Mouse (Mus musculus): ENCODE data around the gene Asb11.

The Asb11 gene

DNA sequence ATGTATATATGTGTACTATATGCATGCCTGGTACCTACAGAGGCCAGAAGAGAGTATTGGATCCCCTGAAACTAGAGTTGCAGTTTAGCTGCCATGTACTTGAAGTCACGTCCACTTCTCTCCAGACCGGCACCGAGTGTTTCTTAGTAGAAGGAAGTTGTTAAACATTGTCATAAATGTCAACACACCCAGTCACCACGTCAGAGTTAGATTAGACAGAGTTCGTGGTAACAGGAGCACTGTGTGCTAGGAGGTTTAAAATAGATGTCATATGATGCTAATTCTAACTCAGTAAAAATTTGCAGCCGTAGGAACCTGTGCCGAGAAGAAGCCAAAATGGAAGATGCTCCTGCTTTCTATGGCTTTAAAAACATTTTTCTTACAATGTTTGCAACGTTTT lies at the start of gene Asb11:
Gene Asb11 (plus strand): TSS at position 286 of the 400 bp plus-strand sequence.
- DNase-seq (ENCODE audit: low read depth, low spot score): no peak

DNA sequence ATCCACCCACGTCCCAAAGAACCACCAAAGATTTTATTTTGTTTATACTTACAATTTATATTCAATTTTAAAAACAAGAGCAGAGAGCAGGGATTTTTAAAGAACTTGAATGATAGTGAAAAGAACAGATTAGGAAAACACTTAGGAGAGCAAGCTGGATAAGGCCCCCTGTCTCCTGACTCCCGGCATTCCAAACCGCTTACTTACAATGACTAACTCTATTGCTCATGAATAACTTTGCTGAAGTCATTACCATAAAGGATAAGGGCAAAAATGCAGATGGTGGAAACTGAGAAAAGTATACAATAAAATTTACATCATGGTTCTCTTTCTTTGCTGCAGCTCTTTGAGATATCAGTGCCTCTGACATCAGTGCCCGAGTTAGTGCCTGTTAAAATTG lies 42.7 kb upstream of the Asb11 start:
- DNase-seq (ENCODE audit: low read depth, low spot score): no peak

DNA sequence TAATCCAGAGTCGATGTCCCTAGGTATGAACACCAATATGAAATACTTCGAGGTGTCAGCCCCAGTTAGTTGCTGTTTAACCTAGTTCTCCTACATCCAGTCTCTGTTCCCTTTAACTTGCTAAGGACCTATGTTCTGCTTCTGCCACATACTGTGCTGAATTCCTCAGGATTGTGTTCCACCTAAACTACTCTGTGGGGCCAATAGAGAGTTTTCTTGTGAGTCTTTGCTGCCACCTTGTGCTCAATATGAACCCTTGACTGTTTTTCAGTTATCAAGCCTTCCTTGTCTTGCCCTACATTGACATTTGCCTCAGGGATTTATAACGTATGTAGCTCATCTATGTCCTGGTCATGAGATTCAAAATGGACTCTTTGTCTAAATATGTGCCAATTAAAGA lies 38.3 kb upstream of the Asb11 start:
- DNase-seq (ENCODE audit: low read depth, low spot score): no peak

DNA sequence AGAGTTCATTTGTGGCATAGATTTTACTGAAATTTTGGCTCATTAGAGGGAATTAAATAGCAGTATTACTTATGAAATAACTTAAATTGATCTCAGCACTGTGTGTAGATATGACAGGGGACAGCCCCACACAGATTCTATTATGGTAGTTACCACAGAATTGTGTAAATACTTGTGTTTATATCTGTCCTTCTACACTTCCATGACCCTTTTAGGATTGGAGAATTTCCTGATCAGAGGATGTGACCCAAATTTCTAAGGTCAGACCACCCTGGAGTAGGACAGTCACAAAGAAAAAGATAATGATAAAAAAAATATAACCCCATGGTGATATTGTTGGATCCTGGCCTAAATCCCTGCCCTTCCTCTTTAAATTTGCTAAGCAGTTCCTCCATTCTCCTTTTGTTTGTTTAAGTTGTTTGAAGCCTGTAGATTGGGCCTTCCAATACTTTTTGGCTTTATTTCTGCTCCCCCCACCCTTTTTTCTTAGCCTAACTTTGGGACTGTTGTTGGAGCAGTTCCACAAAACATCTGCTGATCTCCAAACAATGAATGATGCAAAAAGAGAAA lies 31.6 kb upstream of the Asb11 start:
- no peak for DNase-seq (ENCODE audit: low read depth, low spot score)

DNA sequence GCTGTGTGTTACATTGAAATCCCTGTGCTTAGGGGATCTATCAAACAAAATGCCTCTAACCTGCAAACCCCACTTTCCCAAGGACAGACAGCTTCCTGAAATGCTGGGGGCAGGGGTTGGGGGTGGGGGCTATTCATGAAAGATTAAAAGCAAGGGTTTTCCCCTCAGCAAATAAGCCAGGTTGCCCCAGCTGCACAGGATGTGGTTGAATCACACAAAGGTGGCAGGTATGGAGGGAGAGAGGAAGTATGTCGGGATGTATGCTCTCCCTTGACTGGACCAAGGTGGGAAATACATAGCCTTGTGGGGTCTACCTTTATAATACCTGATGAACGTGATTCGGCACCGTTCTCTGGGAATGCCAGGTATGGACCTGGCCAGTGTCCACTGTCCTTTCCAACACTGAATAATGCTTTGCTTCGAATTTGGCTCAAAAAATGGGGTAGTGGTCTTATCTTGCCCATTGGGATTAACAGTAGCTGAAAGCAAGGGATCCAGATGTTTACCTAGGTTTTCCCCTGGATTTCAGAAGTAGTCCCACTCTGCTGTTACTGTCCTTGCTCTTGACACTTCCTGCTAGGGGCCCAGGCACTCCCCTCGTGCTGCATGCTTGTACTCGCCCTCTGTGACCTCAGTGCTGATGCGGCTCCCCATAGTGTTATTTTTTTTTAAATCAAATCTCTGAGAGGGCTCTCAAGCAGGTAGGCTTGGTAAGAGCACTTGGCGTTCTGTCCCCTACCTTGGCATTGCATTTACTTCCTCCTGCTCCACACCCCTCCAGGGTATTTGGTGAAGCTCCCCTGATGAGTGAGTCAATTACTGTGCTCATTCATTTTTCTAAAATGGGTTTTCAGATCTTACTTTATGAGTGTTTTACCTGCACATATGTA lies 30.4 kb upstream of the Asb11 start:
- DNase-seq (ENCODE audit: low read depth, low spot score): no peak

DNA sequence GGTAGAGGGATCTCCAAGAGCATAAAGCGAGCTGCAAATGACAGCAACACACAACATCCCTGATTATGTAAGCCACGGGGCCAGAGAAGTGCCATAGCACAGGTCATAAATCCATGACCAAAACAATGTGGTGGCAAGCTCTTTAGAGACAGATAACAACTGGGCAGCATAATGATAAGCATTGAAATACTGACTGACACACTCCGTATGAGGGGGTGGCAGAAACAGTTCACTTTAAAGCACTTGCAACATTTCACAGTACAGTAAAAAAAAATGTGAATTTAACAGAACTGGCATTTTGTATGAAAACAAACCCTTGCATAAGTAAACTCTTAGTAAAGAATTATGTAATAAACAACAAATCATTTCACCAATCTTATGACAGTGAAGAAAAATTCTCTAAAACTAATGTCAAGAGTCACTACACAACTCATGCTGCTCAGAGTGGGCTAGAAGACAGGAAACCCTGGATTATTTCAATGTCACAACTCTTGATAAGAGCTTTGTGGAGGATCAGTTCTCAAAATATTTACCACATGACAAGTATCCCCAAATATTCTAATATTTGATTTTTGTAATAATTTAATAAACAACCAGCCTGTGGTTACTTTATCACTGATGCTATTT lies 28.4 kb upstream of the Asb11 start:
- DNase-seq (ENCODE audit: low read depth, low spot score): no peak

DNA sequence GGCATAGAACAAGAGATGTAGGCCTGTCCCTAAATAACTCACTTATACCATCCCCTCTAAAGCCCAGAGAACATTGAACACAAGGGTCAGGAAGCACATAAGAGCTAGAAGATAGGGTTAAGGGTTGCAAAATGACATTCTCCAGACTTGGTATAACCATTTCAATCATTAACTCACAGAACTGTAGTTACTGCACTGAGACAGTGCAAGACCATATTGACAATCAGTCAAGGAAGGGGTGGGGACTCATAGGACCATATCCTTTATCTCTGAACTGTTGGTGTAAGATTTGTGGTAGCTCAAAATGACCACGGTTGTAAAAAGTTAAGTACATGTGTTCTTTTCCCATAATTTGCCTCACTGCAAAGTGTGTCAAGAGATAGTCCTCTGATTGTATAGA lies 26.2 kb upstream of the Asb11 start:
- no peak for DNase-seq (ENCODE audit: low read depth, low spot score)

DNA sequence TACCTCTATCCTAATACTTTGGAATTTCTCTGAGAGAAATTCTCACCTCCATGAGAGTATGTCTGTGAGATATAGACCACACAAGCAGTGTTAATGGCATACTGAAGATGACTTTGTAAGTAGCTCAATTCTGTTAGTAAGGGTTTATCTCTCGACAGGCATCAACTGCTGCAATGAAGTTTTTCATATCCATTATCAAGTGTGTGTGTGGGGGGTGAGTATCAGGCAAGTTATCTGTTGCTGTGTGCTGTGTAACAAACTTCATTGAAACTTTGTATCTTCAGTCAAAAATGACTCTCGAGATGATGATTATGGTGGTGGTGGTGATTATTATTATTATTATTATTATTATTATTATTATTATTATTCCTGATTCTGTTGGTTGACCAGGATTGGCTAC lies 20.0 kb upstream of the Asb11 start:
- no peak for DNase-seq (ENCODE audit: low read depth, low spot score)

DNA sequence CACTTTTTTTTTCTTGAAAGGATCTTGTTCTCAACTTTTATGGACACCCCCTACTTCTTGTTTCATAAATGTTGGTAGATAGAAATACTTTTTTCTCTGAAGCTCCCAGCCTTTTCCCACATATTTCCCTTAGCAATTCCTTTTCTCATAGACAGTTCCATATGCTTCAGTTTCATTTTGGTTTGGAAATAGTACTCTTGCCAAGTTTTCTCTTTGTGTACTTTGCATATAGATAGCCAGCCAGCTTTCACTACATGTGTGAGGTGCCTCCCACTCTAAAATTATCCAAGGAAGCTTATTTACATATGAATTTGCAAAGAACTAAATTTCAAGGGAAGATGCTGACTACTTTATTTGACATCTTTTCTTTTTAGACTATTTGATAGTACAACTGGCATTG lies 18.8 kb upstream of the Asb11 start:
- no peak for DNase-seq (ENCODE audit: low read depth, low spot score)

DNA sequence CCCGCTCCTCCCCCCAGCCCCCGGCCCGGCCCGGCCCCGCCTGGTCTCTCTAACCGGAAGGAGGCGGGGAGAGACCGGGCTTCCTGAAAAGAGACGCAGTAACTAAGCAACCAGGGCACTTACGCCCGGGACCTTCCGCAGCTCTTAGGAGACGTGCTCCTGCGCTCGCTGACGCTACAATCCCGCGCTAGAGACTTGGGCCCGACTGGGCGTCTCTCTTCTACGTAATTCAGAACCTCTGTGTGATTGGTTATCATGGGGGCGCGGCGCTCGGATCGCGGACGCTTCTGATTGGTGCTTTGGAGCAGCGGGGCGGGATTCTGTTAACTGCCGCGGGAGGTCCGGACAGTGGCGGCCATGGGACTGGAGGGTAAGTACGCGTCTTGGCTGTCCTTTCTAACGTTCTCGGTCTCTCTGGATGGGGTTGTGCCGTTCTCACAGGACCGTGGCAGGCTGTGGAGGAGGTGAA lies 17.3 kb upstream of the Asb11 start, which contains the start of gene Piga:
Gene Piga (plus strand): TSS at position 317 of the 469 bp plus-strand sequence.
- DNase-seq (ENCODE audit: low read depth, low spot score): peak; percentile 85

DNA sequence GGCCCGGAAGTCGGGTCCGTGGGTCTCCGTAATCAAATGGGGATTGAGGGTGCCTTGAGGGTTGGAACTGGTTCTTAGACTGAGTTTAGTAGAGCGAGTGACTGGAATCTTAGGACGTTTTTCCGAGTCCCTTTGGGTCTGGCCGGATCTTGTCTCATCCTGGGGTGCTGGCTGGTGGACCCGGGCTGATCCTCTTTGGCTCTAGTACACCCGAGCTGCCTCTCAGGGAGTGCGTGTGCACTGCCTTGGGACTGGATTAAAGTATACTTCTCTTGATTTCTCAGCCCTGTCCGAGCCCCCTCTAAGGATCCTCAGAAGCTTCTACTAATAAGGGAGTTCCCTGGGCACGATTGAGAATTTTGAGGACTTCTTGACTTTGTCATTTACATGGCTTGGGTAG lies 16.8 kb upstream of the Asb11 start:
- peak; percentile 16 for DNase-seq (ENCODE audit: low read depth, low spot score)

DNA sequence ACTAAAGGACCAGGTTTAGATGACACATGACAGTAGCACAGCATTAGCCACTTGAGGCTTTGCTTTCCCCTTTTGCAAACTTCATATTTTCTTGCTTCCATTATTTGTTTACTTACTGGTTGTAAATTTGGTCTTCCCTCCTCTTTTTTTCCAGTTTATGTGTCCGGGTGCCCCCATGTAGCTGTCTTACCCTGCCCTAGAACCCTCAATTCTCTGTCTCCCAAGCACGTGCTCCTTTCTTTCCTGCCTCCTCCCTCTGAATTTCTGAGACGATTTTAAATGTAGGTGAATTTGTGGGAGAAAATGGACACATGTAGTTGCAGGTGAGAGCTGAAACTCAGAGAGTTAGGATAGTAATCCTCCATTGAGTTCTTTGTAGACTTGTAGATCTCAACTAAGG lies 16.3 kb upstream of the Asb11 start:
- no peak for DNase-seq (ENCODE audit: low read depth, low spot score)

DNA sequence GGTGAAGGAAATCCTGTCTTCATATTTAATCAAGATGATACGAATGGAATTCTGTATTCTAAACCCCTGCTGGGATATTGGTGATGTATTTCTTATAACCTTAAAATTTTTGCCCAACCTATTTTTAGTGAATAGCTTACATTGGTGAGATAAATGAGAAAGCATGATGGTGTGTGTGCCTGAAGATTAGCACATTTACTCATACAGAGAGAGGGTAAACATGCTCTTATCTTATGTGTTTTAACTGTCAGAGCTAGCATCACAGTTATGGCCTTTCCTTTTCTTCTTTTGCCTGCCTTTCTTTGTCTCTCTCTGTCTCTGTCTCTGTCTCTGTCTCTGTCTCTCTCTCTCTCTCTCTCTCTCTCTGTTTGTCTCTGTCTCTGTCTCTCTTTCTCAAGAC lies 12.0 kb upstream of the Asb11 start:
- no peak for DNase-seq (ENCODE audit: low read depth, low spot score)

DNA sequence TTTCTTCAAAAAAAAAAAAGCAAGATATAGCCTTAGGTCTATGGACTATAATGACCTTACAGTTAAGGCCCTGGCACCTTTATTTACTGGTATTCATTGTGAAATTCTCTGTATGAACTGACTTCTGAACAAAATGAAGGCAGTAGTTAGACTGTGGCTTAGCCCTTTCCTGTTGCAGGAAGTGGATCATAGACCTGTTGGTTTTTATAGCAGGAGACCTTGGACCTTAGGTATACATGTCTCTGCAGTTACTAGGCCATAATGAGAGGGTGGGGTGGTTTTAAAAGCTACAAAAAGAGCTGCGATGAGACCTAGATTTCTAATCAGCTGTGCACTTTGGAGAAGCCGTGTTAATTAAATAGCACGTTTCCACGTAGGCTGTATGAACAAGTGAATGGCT lies 9.5 kb upstream of the Asb11 start:
- no peak for DNase-seq (ENCODE audit: low read depth, low spot score)

DNA sequence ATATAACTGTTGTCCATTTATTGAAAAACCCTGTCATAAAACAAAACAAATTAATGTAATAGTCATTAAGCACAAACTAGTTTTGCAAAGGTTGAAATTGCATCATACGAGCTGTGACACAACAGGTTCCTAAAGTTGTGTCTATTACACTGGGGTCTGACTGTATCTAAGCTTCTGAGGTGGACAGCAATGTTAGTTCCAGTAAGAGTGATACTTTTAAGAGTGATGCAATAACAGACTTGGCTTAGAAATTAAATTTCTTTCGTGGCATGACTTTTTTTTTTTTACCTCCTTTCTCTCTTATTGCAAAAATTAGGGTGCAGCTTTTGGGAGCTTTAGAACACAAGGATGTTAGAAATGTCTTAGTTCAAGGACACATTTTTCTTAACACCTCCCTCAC lies 8.6 kb upstream of the Asb11 start:
- no peak for DNase-seq (ENCODE audit: low read depth, low spot score)

DNA sequence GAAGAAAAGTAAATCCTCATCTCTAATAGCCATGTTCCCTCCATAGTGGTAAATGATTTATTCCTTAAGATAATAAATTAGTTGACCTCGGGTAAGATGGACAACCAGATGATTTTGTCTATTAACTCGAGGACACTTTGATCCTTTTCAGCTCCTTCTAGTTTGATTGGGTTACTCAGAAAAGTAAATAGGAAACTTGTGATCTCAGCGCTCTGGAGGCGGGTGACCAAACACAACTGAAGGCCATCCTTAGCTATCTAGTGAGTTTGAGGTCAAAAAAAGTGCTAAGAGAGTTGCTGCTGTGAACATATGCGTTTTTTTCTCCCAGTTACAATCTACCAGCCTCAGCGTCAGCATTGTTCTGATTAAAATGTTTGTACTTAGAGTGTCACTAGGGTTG lies 6.2 kb upstream of the Asb11 start:
- DNase-seq (ENCODE audit: low read depth, low spot score): no peak

DNA sequence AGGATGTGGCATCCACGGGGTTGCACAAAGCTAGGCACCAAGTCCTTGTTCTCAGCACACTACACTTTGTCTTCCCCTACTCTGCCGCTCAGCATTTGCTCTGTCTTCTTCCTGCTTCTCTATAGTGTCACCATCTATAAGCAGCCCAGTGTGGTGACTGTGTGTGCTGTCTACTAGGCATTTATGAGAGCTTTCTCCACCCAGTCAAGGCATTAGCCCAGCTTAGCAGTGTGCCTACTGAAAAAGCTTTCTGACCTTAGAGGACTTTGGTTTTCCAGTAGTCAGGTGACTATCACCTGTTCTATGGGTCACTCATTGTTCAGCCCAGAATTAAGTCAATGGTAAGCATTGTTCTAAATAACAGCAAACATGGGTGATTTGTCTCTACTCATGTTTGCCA lies 5.7 kb upstream of the Asb11 start:
- DNase-seq (ENCODE audit: low read depth, low spot score): no peak

DNA sequence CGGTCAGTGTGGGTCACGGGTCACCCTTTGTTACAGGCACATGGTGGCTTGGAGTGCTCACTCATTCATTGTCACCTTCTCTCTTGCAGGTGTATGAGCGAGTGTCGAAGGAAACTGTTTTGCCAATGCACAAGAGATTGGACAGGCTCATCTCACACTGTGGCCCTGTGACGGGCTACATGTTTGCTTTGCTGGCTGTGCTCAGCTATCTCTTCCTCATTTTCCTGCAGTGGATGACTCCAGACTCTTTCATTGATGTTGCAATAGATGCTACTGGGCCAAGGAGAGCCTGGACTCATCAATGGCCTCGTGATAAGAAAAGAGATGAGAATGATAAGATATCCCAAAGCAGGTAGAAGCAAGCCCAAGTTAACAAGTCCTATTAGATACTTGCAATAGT lies 5.3 kb upstream of the Asb11 start:
- no peak for DNase-seq (ENCODE audit: low read depth, low spot score)

DNA sequence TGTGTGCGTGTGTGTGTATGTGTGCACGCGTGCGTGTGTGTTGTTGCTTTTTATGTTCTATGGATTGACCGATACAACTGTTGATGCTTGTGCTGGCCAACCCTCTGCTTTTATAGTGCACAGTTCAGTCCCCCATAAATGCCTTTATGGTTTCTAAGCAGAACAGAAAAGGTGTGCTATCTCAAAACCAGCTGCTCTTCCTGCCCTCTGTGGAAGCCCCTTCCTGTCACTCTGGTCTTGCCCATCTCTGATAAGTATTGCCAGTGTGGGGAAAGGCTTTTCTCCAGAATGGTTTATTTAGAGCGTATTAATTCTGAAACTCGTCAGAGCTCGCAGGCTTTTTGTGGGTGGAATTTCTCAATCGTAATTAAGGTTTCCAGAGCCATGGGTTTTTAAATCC lies 4.1 kb upstream of the Asb11 start:
- DNase-seq (ENCODE audit: low read depth, low spot score): no peak

DNA sequence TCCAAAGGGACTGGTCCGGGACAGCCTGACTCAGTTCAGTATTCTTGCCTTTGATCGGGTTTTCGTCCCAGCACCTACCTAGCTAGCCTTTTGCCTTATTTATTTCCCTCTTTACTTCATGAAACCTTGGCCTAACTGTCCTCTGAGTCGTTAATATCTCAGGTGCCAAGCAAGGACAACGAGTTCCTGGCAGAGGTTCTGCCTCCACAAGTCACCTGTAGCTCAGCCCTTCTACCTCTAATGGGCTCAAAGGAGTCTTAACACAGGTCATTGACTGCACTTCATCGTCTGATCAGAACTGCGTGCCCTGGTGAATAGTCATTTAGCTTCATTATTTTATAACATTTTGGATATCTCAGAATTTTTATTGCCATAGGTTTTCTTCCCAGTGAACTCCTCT lies 2.7 kb downstream of the Asb11 start:
- no peak for DNase-seq (ENCODE audit: low read depth, low spot score)

DNA sequence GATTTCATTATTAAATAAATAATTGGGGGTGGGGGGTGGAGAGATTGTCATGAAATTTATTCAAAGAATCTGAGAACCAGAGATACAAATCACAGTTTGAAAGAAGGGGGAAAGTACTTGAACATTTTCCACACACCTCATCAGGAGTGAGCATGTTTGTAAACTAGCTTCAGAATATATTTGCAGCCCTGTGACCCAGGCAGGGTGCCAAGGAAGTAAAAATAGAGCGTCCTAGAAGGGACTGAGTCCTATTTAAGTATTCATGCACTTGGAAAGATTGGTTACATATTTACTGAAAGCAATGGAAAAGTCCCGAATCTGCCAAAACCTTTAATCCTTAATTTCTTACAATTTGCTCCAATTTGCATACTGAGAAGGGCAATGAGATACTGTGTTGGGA lies 3.3 kb downstream of the Asb11 start:
- no peak for DNase-seq (ENCODE audit: low read depth, low spot score)

DNA sequence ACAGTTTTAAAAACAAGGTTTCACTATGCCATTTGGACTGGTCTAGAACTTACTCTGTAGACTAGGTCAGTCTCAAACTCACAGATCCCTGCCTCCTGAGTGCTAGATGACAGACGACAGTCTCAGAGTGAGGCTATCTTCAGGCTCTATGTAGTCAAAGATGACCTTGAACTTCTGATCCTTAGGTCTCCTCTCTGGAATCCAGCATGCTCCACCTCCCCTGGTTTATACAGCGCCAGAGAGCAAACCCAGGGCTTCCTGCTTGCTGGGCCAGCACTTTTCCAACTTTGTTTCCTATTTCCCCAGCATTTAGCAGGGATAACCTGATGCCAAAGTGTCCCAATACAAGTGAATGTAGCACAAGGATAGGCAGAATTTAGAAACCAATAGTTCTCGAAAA lies 3.9 kb downstream of the Asb11 start:
- DNase-seq (ENCODE audit: low read depth, low spot score): no peak

DNA sequence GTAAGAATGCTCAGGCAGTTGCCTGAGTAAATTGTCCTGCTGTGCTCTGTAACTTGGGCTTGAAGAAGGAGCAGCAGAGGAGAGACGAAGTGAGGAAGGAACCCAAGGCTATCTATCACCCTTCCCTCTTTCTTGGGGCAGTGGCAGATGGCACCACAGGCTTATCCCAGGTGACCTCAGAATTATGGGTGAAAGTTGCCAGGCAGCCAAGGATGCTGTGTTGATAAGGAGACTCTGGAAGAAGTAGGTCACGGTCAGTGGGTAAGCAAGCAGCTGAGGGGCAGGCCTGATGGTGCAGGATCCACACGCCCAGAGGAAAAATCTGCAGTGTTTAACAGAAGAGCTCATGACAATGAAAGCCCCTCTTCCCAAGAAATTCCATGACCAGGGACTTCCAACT lies 4.5 kb downstream of the Asb11 start:
- DNase-seq (ENCODE audit: low read depth, low spot score): no peak

All from c-Kit-negative CD71-positive TER-119-positive erythroid progenitor cells, embryonic 14.5 days (primary cell).